Mouse (Mus musculus): ENCODE results near the gene Npcd. TPM values are rescaled to one million over a fixed set of nuclear protein-coding genes. Genes with fewer than 3 reads are reported as not detected.

The Npcd gene
- polyA plus RNA-seq, 1 experiment from 2014 or later, result not detected

DNA sequence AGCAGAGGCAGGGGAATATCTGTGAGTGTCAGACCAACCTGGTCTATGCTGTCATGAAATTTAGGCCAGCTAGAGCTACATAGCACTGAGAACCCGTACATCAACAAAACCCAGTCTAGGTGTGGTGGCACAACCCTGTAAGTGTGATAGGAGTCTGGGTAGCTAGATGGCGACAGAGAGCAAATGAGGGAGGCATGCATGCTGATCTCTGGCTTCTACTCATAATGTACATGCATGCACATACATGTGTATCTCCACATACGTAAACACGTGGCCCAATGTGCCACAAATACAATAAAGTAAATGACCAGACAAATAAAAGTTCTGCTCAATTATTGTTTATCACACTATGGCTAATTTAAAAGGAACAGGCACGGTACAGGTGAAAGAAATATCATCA lies 25.9 kb downstream of the Npcd start:
- Histone ChIP-seq H3K27ac (ENCODE audit: low read length) (no peak overlapping the region), H3K9ac (replicated peaks; ENCODE audit: low read length) (no peak overlapping the region), H3K36me3 (ENCODE audit: insufficient read depth, low read length) (no peaks in the 10 kb centered on the region), H3K27me3 (ENCODE audit: insufficient read depth, low read length) (peaks cover 48% of the 10 kb centered on the region), H3K4me1 (ENCODE audit: insufficient read depth, low read length) (peaks cover 18% of the 10 kb centered on the region), H3K4me3 (ENCODE audit: low read length) (no peak overlapping the region), H3K4me2 (replicated peaks; ENCODE audit: low read depth, low read length) (no peak overlapping the region), H3K9me3 (ENCODE audit: low read length) (no peaks in the 10 kb centered on the region)
- 33% methylated on average over 5 of the region's 5 CpGs for WGBS
- no peak for ATAC-seq (ENCODE audit: low FRiP score, low TSS enrichment)

DNA sequence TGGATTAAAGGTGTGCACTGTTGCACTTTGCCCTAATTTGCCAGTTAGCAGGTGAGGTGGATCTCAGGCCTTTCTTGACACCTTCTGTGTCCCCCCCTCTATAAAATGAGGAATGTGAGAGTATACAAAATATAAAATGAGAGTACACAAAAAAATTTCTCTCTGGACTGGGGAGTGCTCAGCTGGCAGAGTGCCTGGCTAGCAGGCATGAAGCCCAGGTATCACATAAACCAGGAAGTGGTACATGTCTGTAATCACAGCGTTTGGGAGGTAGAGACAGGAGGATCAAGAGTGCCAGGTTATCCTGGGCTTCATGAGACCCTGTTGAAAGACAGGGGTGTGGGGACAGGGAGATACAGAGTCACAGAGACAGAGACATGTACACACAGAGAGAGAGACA lies 27.0 kb downstream of the Npcd start:
- H3K36me3 ChIP-seq (ENCODE audit: insufficient read depth, low read length), result no peaks in the 10 kb centered on the region
- WGBS, result 39% methylated on average over 1 of the region's 1 CpGs
- H3K4me3 ChIP-seq (ENCODE audit: low read length), result no peak overlapping the region
- H3K27ac ChIP-seq (ENCODE audit: low read length), result no peak overlapping the region
- no peak for ATAC-seq (ENCODE audit: low FRiP score, low TSS enrichment)
- H3K9ac ChIP-seq (replicated peaks; ENCODE audit: low read length), result no peak overlapping the region
- H3K4me1 ChIP-seq (ENCODE audit: insufficient read depth, low read length), result peaks cover 18% of the 10 kb centered on the region
- H3K27me3 ChIP-seq (ENCODE audit: insufficient read depth, low read length), result peaks cover 58% of the 10 kb centered on the region
- H3K9me3 ChIP-seq (ENCODE audit: low read length), result no peaks in the 10 kb centered on the region
- no peak overlapping the region for H3K4me2 ChIP-seq (replicated peaks; ENCODE audit: low read depth, low read length)

DNA sequence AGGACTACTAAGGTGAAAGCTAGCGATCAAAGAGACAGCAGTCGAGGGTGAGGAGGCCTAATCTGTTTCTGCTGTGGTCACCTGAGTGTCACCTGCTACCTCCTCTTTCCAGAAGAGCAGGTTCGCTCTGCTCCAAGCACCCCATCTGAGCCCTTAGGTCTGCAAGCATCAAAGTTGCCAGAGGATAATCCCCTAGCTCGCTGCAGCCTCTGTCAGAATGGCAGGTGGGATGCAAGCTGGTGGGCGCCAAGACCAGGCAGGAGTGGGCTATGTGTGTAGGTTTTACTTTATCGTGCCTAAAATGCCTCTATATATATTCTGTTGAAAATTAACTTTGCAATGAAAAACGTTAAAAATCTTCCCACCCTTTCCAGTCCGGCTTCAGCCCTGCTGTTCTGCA lies 28.8 kb downstream of the Npcd start:
- H3K27ac ChIP-seq (ENCODE audit: low read length), result no peak overlapping the region
- H3K9me3 ChIP-seq (ENCODE audit: low read length), result no peaks in the 10 kb centered on the region
- peak overlapping the region; percentile 96 for H3K4me2 ChIP-seq (replicated peaks; ENCODE audit: low read depth, low read length)
- H3K27me3 ChIP-seq (ENCODE audit: insufficient read depth, low read length), result peaks cover 73% of the 10 kb centered on the region
- no peak overlapping the region for H3K9ac ChIP-seq (replicated peaks; ENCODE audit: low read length)
- H3K4me1 ChIP-seq (ENCODE audit: insufficient read depth, low read length), result peaks cover 18% of the 10 kb centered on the region
- H3K4me3 ChIP-seq (ENCODE audit: low read length), result no peak overlapping the region
- WGBS, result 20% methylated on average over 8 of the region's 8 CpGs
- no peaks in the 10 kb centered on the region for H3K36me3 ChIP-seq (ENCODE audit: insufficient read depth, low read length)
- ATAC-seq (ENCODE audit: low FRiP score, low TSS enrichment), result no peak

DNA sequence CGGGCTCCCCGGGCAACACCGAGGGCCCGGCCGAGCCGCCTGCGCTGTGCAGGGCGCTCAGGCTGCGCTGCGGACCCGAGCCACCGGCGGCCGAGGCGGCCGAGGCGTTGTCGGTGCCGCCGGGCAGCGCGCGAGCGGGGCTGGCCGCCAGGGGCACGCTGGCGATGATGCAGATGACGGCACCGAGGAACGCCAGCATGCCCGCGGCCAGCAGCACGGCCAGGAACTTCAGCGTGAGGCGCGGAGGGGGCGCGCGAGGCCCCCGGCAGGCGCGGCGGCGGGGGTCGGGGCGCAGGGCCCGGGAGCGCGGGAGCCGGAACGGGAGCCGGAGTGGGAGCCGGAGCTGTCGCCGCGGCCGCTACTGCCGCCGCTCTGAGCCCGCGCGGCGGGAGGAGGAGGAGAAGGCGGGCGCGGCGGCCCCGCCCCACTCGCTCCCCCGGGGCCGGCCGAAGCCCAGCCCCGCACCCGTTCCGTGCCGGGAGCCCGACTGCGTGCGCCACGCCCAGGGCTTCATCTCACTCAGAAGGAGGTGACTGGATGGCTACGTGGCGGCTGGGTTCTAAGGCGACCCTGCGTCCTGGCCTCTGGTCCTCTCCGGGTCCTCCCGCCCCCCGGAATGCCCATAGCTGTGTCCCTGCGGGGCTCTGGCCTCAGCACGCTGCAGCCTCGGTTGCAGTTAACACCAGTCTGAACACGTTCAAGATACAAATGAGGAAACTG lies 29.5 kb downstream of the Npcd start, which contains the start of gene Nptxr:
Nptxr (minus strand) TSS at position 415 of the 720 bp plus-strand sequence.
- Histone ChIP-seq H3K27ac (ENCODE audit: low read length) (no peak within 1 kb of the TSS), H3K9me3 (ENCODE audit: low read length) (no peaks in the 10 kb centered on the region), H3K27me3 (ENCODE audit: insufficient read depth, low read length) (peaks cover 73% of the 10 kb centered on the region), H3K9ac (replicated peaks; ENCODE audit: low read length) (peak within 1 kb of the TSS; percentile 70), H3K36me3 (ENCODE audit: insufficient read depth, low read length) (no peaks in the 10 kb centered on the region), H3K4me2 (replicated peaks; ENCODE audit: low read depth, low read length) (peak within 1 kb of the TSS; percentile 96), H3K4me3 (ENCODE audit: low read length) (peak within 1 kb of the TSS; percentile 64), H3K4me1 (ENCODE audit: insufficient read depth, low read length) (peaks cover 18% of the 10 kb centered on the region)
- ATAC-seq (ENCODE audit: low FRiP score, low TSS enrichment), result peak; percentile 87
- under 1% methylated on average over 41 of the region's 91 CpGs for WGBS

DNA sequence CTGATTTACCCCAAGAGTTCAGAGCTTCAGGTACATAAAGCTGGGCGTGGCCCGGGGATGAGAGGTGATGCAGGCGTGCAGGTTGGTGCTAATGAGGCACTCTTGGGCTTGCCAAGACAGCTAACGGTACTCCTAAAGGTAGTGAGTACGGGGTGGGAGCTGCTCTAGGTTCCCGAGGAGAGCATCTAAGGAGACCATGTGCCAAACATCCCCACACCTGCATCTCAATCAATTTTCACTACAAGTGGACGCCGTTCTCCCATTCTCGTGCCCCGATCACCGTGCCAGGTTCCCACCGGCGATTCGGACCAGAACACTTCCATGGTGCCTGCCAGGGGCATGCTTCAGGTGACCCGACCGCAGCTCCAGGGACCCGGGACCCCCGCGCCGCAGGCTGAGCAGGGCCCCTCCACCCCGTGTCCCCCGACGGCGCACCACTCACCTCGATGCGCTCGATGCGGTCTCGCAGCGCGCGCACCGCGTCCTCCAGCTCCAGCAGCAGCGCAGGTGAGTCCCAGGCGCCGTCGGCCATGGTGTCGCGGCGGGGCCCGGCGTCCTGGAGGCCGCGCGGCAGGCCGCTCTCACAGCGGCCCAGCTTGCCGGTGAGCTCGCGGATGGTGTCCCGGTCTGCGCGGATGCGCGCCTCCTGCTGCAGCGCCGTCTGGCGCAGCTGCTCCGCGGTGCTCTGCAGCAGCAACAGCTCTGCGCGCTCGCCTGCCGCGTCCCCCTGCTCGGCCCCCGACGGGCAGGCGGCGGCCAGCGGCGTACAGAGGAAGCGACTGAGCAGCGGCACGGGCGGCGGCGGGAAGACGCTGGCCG lies 30.3 kb downstream of the Npcd start:
- peak overlapping the region; percentile 70 for H3K9ac ChIP-seq (replicated peaks; ENCODE audit: low read length)
- peak; percentile 64 for ATAC-seq (ENCODE audit: low FRiP score, low TSS enrichment)
- H3K36me3 ChIP-seq (ENCODE audit: insufficient read depth, low read length), result no peaks in the 10 kb centered on the region
- peaks cover 18% of the 10 kb centered on the region for H3K4me1 ChIP-seq (ENCODE audit: insufficient read depth, low read length)
- no peaks in the 10 kb centered on the region for H3K9me3 ChIP-seq (ENCODE audit: low read length)
- 4% methylated on average over 78 of the region's 81 CpGs for WGBS
- peak overlapping the region; percentile 96 for H3K4me2 ChIP-seq (replicated peaks; ENCODE audit: low read depth, low read length)
- no peak overlapping the region for H3K27ac ChIP-seq (ENCODE audit: low read length)
- H3K4me3 ChIP-seq (ENCODE audit: low read length), result peak overlapping the region; percentile 64
- peaks cover 75% of the 10 kb centered on the region for H3K27me3 ChIP-seq (ENCODE audit: insufficient read depth, low read length)

DNA sequence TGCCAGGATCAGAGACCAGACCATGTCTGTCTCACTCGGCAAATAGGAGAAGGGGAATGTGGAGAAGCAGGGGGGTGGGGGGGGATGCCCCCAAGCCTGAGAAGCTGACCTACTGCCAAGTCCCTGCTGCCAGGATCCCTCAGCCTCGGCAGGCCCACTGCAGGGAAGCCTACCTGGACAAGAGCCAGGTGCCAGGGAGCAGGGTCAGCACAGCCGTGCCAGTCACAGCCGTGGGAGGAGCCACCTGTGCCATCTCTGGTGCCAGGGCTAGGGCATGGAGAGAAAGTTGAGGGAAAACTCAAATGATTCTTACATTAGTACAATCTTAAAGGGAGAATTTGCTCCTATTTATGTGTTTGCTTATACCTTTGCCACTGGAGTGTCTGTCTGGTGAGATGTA lies 31.7 kb downstream of the Npcd start:
- Histone ChIP-seq H3K9ac (replicated peaks; ENCODE audit: low read length) (no peak overlapping the region), H3K36me3 (ENCODE audit: insufficient read depth, low read length) (no peaks in the 10 kb centered on the region), H3K4me3 (ENCODE audit: low read length) (no peak overlapping the region), H3K4me1 (ENCODE audit: insufficient read depth, low read length) (peaks cover 18% of the 10 kb centered on the region), H3K27me3 (ENCODE audit: insufficient read depth, low read length) (peaks cover 67% of the 10 kb centered on the region), H3K4me2 (replicated peaks; ENCODE audit: low read depth, low read length) (no peak overlapping the region), H3K27ac (ENCODE audit: low read length) (no peak overlapping the region), H3K9me3 (ENCODE audit: low read length) (no peaks in the 10 kb centered on the region)
- 59% methylated on average over 4 of the region's 4 CpGs for WGBS
- ATAC-seq (ENCODE audit: low FRiP score, low TSS enrichment), result no peak

DNA sequence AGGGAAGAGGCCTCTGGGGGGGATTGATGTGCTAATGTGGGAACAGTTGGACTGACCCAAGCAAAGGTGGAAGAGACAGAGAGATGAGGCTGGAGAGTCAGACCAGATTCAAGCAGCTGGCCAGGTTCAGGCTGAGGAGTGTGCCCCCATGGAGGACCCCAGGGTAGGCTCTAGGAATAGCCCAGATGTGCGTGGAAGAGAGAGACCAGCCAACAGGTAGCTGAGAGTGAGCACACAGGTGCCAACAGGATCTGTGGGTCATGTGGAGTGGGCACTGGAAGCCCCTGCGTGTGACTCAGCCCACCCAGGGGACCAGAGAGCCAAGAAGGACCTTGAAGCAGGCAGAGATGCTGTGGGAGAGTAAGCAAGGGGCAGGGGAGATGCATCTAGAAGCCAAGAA lies 32.4 kb downstream of the Npcd start:
- WGBS, result 65% methylated on average over 2 of the region's 2 CpGs
- Histone ChIP-seq H3K9me3 (ENCODE audit: low read length) (no peaks in the 10 kb centered on the region), H3K27me3 (ENCODE audit: insufficient read depth, low read length) (peaks cover 61% of the 10 kb centered on the region), H3K4me2 (replicated peaks; ENCODE audit: low read depth, low read length) (no peak overlapping the region), H3K9ac (replicated peaks; ENCODE audit: low read length) (no peak overlapping the region), H3K4me3 (ENCODE audit: low read length) (no peak overlapping the region), H3K27ac (ENCODE audit: low read length) (no peak overlapping the region), H3K36me3 (ENCODE audit: insufficient read depth, low read length) (no peaks in the 10 kb centered on the region), H3K4me1 (ENCODE audit: insufficient read depth, low read length) (peaks cover 18% of the 10 kb centered on the region)
- no peak for ATAC-seq (ENCODE audit: low FRiP score, low TSS enrichment)

DNA sequence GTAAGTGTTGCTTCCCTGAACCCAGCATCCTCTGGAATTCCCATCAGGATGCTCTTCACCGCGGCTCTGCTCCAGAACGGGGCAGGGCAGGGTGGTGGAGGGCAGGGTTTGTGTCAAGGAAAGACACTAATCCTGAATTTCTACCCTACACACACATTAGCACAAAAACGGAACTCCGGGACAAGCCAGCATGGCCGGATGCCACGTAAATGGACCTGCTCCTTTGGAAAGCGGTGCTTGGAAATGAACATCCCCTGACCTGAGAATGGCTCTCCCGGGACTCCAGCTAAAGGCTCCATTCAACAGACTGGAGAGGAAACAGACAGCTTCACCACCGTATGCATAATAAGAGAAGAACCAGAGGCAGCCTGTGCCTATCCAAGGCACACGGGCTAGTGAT lies 33.3 kb downstream of the Npcd start:
- Histone ChIP-seq H3K9me3 (ENCODE audit: low read length) (no peaks in the 10 kb centered on the region), H3K9ac (replicated peaks; ENCODE audit: low read length) (no peak overlapping the region), H3K4me2 (replicated peaks; ENCODE audit: low read depth, low read length) (no peak overlapping the region), H3K4me1 (ENCODE audit: insufficient read depth, low read length) (peaks cover 18% of the 10 kb centered on the region), H3K27ac (ENCODE audit: low read length) (no peak overlapping the region), H3K4me3 (ENCODE audit: low read length) (no peak overlapping the region), H3K27me3 (ENCODE audit: insufficient read depth, low read length) (peaks cover 52% of the 10 kb centered on the region), H3K36me3 (ENCODE audit: insufficient read depth, low read length) (no peaks in the 10 kb centered on the region)
- 53% methylated on average over 11 of the region's 11 CpGs for WGBS
- no peak for ATAC-seq (ENCODE audit: low FRiP score, low TSS enrichment)

DNA sequence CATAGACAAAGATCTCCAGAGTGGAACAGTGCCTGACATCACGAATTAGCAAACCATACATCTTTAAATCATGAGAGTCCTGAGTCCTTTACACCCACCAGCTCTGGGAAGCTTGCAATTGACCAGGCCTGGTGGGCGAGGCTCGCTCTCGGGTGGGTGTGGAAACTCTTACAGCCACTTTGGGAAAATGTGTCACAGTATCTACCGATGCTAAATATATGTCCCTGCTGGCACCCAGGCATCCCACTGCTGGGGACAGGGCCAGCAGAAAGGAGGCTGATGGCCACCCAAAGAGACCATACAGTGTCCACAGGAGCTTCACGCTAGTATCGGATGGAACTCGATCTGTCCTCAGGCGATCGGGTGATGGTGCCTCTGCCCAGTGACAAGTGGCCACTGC lies 35.4 kb downstream of the Npcd start:
- WGBS, result 85% methylated on average over 10 of the region's 10 CpGs
- no peak overlapping the region for H3K4me3 ChIP-seq (ENCODE audit: low read length)
- no peak overlapping the region for H3K4me2 ChIP-seq (replicated peaks; ENCODE audit: low read depth, low read length)
- no peaks in the 10 kb centered on the region for H3K9me3 ChIP-seq (ENCODE audit: low read length)
- peaks cover 4% of the 10 kb centered on the region for H3K4me1 ChIP-seq (ENCODE audit: insufficient read depth, low read length)
- peaks cover 36% of the 10 kb centered on the region for H3K27me3 ChIP-seq (ENCODE audit: insufficient read depth, low read length)
- H3K27ac ChIP-seq (ENCODE audit: low read length), result no peak overlapping the region
- H3K36me3 ChIP-seq (ENCODE audit: insufficient read depth, low read length), result no peaks in the 10 kb centered on the region
- no peak overlapping the region for H3K9ac ChIP-seq (replicated peaks; ENCODE audit: low read length)
- ATAC-seq (ENCODE audit: low FRiP score, low TSS enrichment), result no peak

DNA sequence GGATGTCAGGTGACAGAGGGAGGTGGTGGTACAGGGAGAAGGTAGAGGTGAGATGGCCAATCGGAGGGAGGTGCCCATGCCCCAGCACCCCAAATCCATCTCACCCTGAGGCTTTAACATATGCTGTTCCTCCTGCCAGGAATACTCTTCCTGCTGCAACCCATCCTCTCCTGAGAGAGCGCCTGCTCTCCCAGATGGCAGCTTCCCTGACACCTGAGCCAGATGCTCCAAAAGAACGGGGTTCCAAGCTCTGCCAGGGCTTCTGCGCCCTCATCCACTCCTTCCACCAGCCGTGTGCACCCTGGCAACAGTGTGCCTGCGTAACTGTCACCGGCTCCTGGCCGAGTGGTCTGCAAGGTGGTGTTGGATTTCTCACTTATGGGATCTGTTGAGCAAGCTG lies 36.4 kb downstream of the Npcd start:
- Histone ChIP-seq H3K27ac (ENCODE audit: low read length) (no peak overlapping the region), H3K4me1 (ENCODE audit: insufficient read depth, low read length) (no peaks in the 10 kb centered on the region), H3K4me3 (ENCODE audit: low read length) (no peak overlapping the region), H3K4me2 (replicated peaks; ENCODE audit: low read depth, low read length) (no peak overlapping the region), H3K36me3 (ENCODE audit: insufficient read depth, low read length) (no peaks in the 10 kb centered on the region), H3K9me3 (ENCODE audit: low read length) (no peaks in the 10 kb centered on the region), H3K9ac (replicated peaks; ENCODE audit: low read length) (no peak overlapping the region), H3K27me3 (ENCODE audit: insufficient read depth, low read length) (peaks cover 27% of the 10 kb centered on the region)
- WGBS, result 69% methylated on average over 8 of the region's 8 CpGs
- no peak for ATAC-seq (ENCODE audit: low FRiP score, low TSS enrichment)
